Comparison of ENCODE assay signal across 14 mouse cellular contexts in the genomic region with DNA sequence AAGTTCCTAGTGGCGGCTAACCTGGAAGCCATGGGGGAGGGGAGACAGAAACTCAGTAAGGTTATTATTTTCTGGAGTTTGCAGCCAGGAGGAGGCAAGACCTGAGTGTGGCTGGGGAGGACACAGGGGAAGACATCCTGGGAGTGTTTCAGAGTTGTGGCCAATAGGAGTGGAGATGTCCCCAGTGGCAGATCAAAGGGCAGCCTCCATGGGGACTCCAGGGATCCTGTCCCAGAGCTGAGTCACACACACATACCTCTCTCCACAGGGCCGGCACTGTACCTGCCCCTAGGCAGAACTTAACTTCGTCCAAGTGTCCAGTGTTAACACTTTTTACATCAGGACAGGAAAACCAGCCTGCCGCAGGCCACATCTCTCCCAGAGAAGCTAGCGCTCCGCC. TPM values are rescaled to one million over a fixed set of nuclear protein-coding genes. Genes with fewer than 3 reads are reported as not detected.
A peak's percentile ranks its signal among the peaks of the same experiment; 100 is the strongest.
DNase-seq lines count a peak whose midpoint lies in the region; ATAC-seq and TF ChIP-seq lines count a peak whose summit lies in the region.
"Had no signal": no experiment of that assay in that cellular context is flagged by ENCODE, and none has a peak within 500 bp of the region (broad histone marks: within the 10 kb centered on the region; RNA-seq: fewer than 3 reads in every experiment).

No protein-coding gene starts in this region.

- H3K36me3 ChIP-seq in kidney, embryonic 16.5 days (ENCODE audit: insufficient read depth, low read length), result no peaks in the 10 kb centered on the region
- H3K36me3 ChIP-seq in stomach, embryonic 14.5 days (ENCODE audit: control insufficient read depth, insufficient read depth, low read length), result no peaks in the 10 kb centered on the region

- peaks cover 91% of the 10 kb centered on the region for H3K4me1 ChIP-seq in kidney, embryonic 16.5 days (ENCODE audit: insufficient read depth, low read length)
- peaks cover 63% of the 10 kb centered on the region for H3K4me1 ChIP-seq in stomach, embryonic 14.5 days (ENCODE audit: control insufficient read depth, insufficient read depth, low read length)
- H3K4me1 ChIP-seq in cerebellum, adult 2 months (ENCODE audit: control insufficient read depth, insufficient read depth, low read length), result no peaks in the 10 kb centered on the region

- no peaks in the 10 kb centered on the region for H3K9me3 ChIP-seq in kidney, embryonic 16.5 days (ENCODE audit: low read length)
- H3K9me3 ChIP-seq in stomach, embryonic 14.5 days (ENCODE audit: control insufficient read depth, low read depth, low read length), result no peaks in the 10 kb centered on the region

- H3K9ac ChIP-seq in kidney, embryonic 16.5 days (replicated peaks; ENCODE audit: low read length), result no peak overlapping the region; the same call in 1 of the 2 replicates
- H3K9ac ChIP-seq in stomach, embryonic 14.5 days (replicated peaks; ENCODE audit: low read depth, low read length), result no peak overlapping the region

- H3K27ac ChIP-seq in layer of hippocampus, adult 2 months, result peak overlapping the region; percentile 23; the same call in 1 of the 2 replicates
- H3K27ac ChIP-seq in kidney, embryonic 16.5 days (ENCODE audit: low read length), result peak overlapping the region; percentile 89
- peak overlapping the region; percentile 81; the same call in 1 of the 2 replicates for H3K27ac ChIP-seq in stomach, embryonic 14.5 days (ENCODE audit: low read length)
- H3K27ac ChIP-seq in cerebellum, adult 2 months (ENCODE audit: insufficient read depth, low read length), result no peak overlapping the region
- H3K27ac ChIP-seq: left cerebral cortex, adult 2 months had no signal

- ATAC-seq in kidney, embryonic 16.5 days (ENCODE audit: low FRiP score, low TSS enrichment), result peak; percentile 47; the same call in 1 of the 2 replicates
- no peak for ATAC-seq in stomach, embryonic 14.5 days (ENCODE audit: insufficient number of reproducible peaks, insufficient read depth, low FRiP score, low read depth)
- ATAC-seq: forebrain, embryonic 16.5 days had no signal

- H3K4me3 ChIP-seq in layer of hippocampus, adult 2 months, result no peak overlapping the region
- no peak overlapping the region for H3K4me3 ChIP-seq in kidney, embryonic 16.5 days (ENCODE audit: low read length)
- no peak overlapping the region for H3K4me3 ChIP-seq in stomach, embryonic 14.5 days (ENCODE audit: low read depth, low read length)
- H3K4me3 ChIP-seq in cerebellum, adult 2 months (replicated peaks; ENCODE audit: insufficient read depth, low read depth, low read length), result no peak overlapping the region
- H3K4me3 ChIP-seq: left cerebral cortex, adult 2 months had no signal

- DNase-seq in adrenal gland, adult (ENCODE audit: inconsistent age in 2 of 2, low spot score in 1 of 2), result peak; percentile 57 to 72
- DNase-seq in adrenal gland, adult 18-20 months (ENCODE audit: low spot score in 2 of 2), result no peak
- DNase-seq in layer of hippocampus, adult 2 months (ENCODE audit: low spot score in 2 of 2), result no peak
- no peak for DNase-seq in layer of hippocampus, postnatal 36 days
- no peak for DNase-seq in cerebellum, adult 2 months
- no peak for DNase-seq in B cell, adult 2 months
- DNase-seq: cerebellum, postnatal 36 days; gastrocnemius, postnatal 25 days; heart, postnatal 14 days; midbrain, embryonic 14.5 days had no signal

- no peaks in the 10 kb centered on the region for H3K27me3 ChIP-seq in kidney, embryonic 16.5 days (ENCODE audit: insufficient read depth, low read length)
- H3K27me3 ChIP-seq in stomach, embryonic 14.5 days (ENCODE audit: control insufficient read depth, insufficient read depth, low read length), result no peaks in the 10 kb centered on the region
- H3K27me3 ChIP-seq in cerebellum, adult 2 months (ENCODE audit: control insufficient read depth, insufficient read depth, low read length), result no peaks in the 10 kb centered on the region

- TF ChIP-seq CTCF in layer of hippocampus, adult 2 months (conservative IDR thresholded peaks at IDR 0.05), result no peak
- no peak for TF ChIP-seq CTCF in cerebellum, adult 2 months (IDR thresholded peaks at IDR 0.05; ENCODE audit: borderline replicate concordance, insufficient read depth, low read depth, low read length)

- 58% methylated on average over 6 of the region's 6 CpGs for WGBS in kidney, embryonic 16.5 days
- WGBS in stomach, embryonic 14.5 days, result 54% methylated on average over 6 of the region's 6 CpGs
- WGBS in cerebellum, adult 2 months, result 89% methylated on average over 6 of the region's 6 CpGs

- no peak overlapping the region for H3K4me2 ChIP-seq in kidney, embryonic 16.5 days (replicated peaks; ENCODE audit: low read depth, low read length)
- H3K4me2 ChIP-seq in stomach, embryonic 14.5 days (replicated peaks; ENCODE audit: low read depth, low read length), result no peak overlapping the region

- no peak for TF ChIP-seq POLR2A in cerebellum, adult 2 months (IDR thresholded peaks at IDR 0.05; ENCODE audit: borderline replicate concordance, insufficient read depth, low read length)

RNA-seq across cellular contexts. Expression of gene Cdc42ep4, which starts 16.5 kb away (rescaled TPM):
- total RNA-seq in adrenal gland, adult 18-20 months (2021), result 100 to 1,000 TPM in 1 of 2 experiments, 10 to 100 TPM in 1; 70.0 to 160 TPM
- total RNA-seq in layer of hippocampus, adult 2 months (2021), result 10 to 100 TPM; 30.5 to 35.2 TPM
- total RNA-seq in layer of hippocampus, postnatal 36 days (2021), result 10 to 100 TPM; 34.5 to 38.0 TPM
- polyA plus RNA-seq in kidney, embryonic 16.5 days (2015; fragmentation: Nextera tagmentation; extraction: Ambion mirVana), result 73.9 and 74.5 TPM in 2 replicates
- 51.5 and 51.6 TPM in 2 replicates for polyA plus RNA-seq in stomach, embryonic 14.5 days (2014; fragmentation: Nextera tagmentation; extraction: Ambion mirVana)
- polyA plus RNA-seq in cerebellum, adult 2 months (2012; rRNA removed), result 73.8 and 77.5 TPM in 2 replicates

RNA-seq across cellular contexts. Expression of gene Cpsf4l, which starts 25.3 kb away (rescaled TPM):
- under 1 TPM; 0.30 to 0.38 TPM for total RNA-seq in adrenal gland, adult 18-20 months (2021)
- not detected for total RNA-seq in layer of hippocampus, adult 2 months (2021)
- not detected for total RNA-seq in layer of hippocampus, postnatal 36 days (2021)
- 1.3 and 1.4 TPM in 2 replicates for polyA plus RNA-seq in kidney, embryonic 16.5 days (2015; fragmentation: Nextera tagmentation; extraction: Ambion mirVana)
- polyA plus RNA-seq in stomach, embryonic 14.5 days (2014; fragmentation: Nextera tagmentation; extraction: Ambion mirVana), result 0.49 and 0.52 TPM in 2 replicates
- polyA plus RNA-seq in cerebellum, adult 2 months (2012; rRNA removed), result 7.5 and 7.6 TPM in 2 replicates
- total RNA-seq: gastrocnemius, postnatal 25 days; left cerebral cortex, adult 2 months had no signal

RNA-seq across cellular contexts. Expression of gene D11Wsu47e, which starts 50.9 kb away (rescaled TPM):
- 10 to 100 TPM; 14.3 to 17.1 TPM for total RNA-seq in adrenal gland, adult 18-20 months (2021)
- total RNA-seq in layer of hippocampus, adult 2 months (2021), result 10 to 100 TPM; 13.2 to 16.2 TPM
- 10 to 100 TPM; 15.0 to 17.3 TPM for total RNA-seq in layer of hippocampus, postnatal 36 days (2021)
- 23.7 and 27.6 TPM in 2 replicates for polyA plus RNA-seq in kidney, embryonic 16.5 days (2015; fragmentation: Nextera tagmentation; extraction: Ambion mirVana)
- polyA plus RNA-seq in stomach, embryonic 14.5 days (2014; fragmentation: Nextera tagmentation; extraction: Ambion mirVana), result 21.3 and 25.4 TPM in 2 replicates
- polyA plus RNA-seq in cerebellum, adult 2 months (2012; rRNA removed), result 10.1 and 10.5 TPM in 2 replicates

RNA-seq across cellular contexts. Expression of gene Fam104a, which starts 51.2 kb away (rescaled TPM):
- total RNA-seq in adrenal gland, adult 18-20 months (2021), result 10 to 100 TPM; 32.9 to 36.0 TPM
- 10 to 100 TPM; 26.4 to 29.1 TPM for total RNA-seq in layer of hippocampus, adult 2 months (2021)
- 10 to 100 TPM; 26.5 to 26.6 TPM for total RNA-seq in layer of hippocampus, postnatal 36 days (2021)
- polyA plus RNA-seq in kidney, embryonic 16.5 days (2015; fragmentation: Nextera tagmentation; extraction: Ambion mirVana), result 43.8 and 45.7 TPM in 2 replicates
- 46.8 and 51.2 TPM in 2 replicates for polyA plus RNA-seq in stomach, embryonic 14.5 days (2014; fragmentation: Nextera tagmentation; extraction: Ambion mirVana)
- polyA plus RNA-seq in cerebellum, adult 2 months (2012; rRNA removed), result 32.5 and 32.9 TPM in 2 replicates

Comparison
In these comparisons a context has a peak if more than half of its experiments do, and no peak if none do; other contexts are left out.
1. DNase-seq: peak in adrenal gland, adult (2 of 2); none in adrenal gland, adult 18-20 months (0 of 2), layer of hippocampus, adult 2 months (0 of 2), layer of hippocampus, postnatal 36 days (0 of 2), cerebellum, adult 2 months (0 of 2) and B cell, adult 2 months (0 of 2).